Mouse (Mus musculus): Measurements from ENCODE around the gene Tmem245.

- TF ChIP-seq CTCF (IDR thresholded peaks at IDR 0.05; ENCODE audit: low read depth) (no peak), EP300 (IDR thresholded peaks at IDR 0.05; ENCODE audit: low read depth) (no peak)
These were observed 16.9 kb downstream of the Tmem245 start for GRCm38 (mm10) chr4:56930312-56930711.
